Mouse (Mus musculus) kidney, adult 18-20 months (tissue): Measurements from ENCODE around the gene Svopl.
A peak's percentile ranks its signal among the peaks of the same experiment; 100 is the strongest.

Experiments
- DNase-seq: peaks from one replicate; pipeline ENCODE4 v3.0.0; 2021

The Svopl gene

GRCm38 (mm10) chr6:38046838-38047237 is at the start of gene Svopl:
Gene Svopl (minus strand): TSS chr6:38046996.
- no peak for DNase-seq

- DNase-seq = no peak
Measured at GRCm38 (mm10) chr6:38094701-38095100, 47.9 kb upstream of the Svopl start.

GRCm38 (mm10) chr6:38092539-38092938 is 45.7 kb upstream of the Svopl start:
- no peak for DNase-seq

- no peak for DNase-seq
Measured at GRCm38 (mm10) chr6:38087242-38088026, 40.6 kb upstream of the Svopl start.

- no peak for DNase-seq
Measured at GRCm38 (mm10) chr6:38083204-38083603, 36.4 kb upstream of the Svopl start.

GRCm38 (mm10) chr6:38081727-38082341 is 35.0 kb upstream of the Svopl start:
- peak; percentile 22 for DNase-seq

- no peak for DNase-seq
Measured at GRCm38 (mm10) chr6:38080364-38080763, 33.6 kb upstream of the Svopl start.

GRCm38 (mm10) chr6:38073592-38073991 is 26.8 kb upstream of the Svopl start:
- DNase-seq = no peak

GRCm38 (mm10) chr6:38072137-38072796 is 25.5 kb upstream of the Svopl start:
- peak; percentile 69 for DNase-seq

GRCm38 (mm10) chr6:38071256-38071655 is 24.5 kb upstream of the Svopl start:
- no peak for DNase-seq

- DNase-seq = peak; percentile 52
Measured at GRCm38 (mm10) chr6:38066215-38066614, 19.4 kb upstream of the Svopl start.

GRCm38 (mm10) chr6:38065501-38066122 is 18.8 kb upstream of the Svopl start:
- DNase-seq = no peak

GRCm38 (mm10) chr6:38065122-38065500 is 18.3 kb upstream of the Svopl start:
- DNase-seq = no peak

- no peak for DNase-seq
Measured at GRCm38 (mm10) chr6:38064621-38065020, 17.8 kb upstream of the Svopl start.

- DNase-seq = no peak
Measured at GRCm38 (mm10) chr6:38058805-38059204, 12.0 kb upstream of the Svopl start.

GRCm38 (mm10) chr6:38055471-38056330 is 8.9 kb upstream of the Svopl start:
- peak; percentile 54 for DNase-seq

- no peak for DNase-seq
Measured at GRCm38 (mm10) chr6:38049601-38050000, 2.8 kb upstream of the Svopl start.

GRCm38 (mm10) chr6:38048800-38049561 is 2.2 kb upstream of the Svopl start:
- DNase-seq = no peak

GRCm38 (mm10) chr6:38048003-38048402 is 1.2 kb upstream of the Svopl start:
- no peak for DNase-seq

GRCm38 (mm10) chr6:38032801-38033566 is 13.8 kb downstream of the Svopl start:
- no peak for DNase-seq
